11 mouse cellular contexts compared by ENCODE assay signal in the genomic region with DNA sequence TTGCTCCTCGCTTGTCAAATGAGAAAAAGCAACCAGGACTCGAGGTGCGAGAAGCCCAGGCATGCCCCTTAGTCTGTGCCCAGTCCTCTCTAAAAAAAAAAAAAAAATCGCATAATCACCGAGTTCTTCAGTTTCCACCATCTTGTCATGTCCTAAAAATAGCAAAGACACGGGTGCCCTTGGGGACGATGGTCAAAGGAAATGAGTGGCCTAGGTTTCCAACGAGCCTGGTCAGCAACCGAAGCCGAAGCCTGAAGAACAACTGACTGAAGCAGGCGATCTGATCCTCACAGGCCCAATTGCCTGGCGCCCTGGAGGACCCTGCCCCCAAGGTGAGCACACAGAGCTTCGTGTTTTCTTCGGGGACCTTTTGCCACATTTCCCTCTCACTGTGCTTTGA.
DNase-seq lines count a peak whose midpoint lies in the region; ATAC-seq lines count a peak whose summit lies in the region.
"Had no signal": no experiment of that assay in that cellular context is flagged by ENCODE, and none has a peak within 500 bp of the region (broad histone marks: within the 10 kb centered on the region; RNA-seq: fewer than 3 reads in every experiment).

No protein-coding gene starts in this region.

- no peak overlapping the region for H3K4me3 ChIP-seq in neural tube, embryonic 13.5 days
- peak overlapping the region; percentile 33 for H3K4me3 ChIP-seq in heart, embryonic 12.5 days
- no peak overlapping the region for H3K4me3 ChIP-seq in liver, embryonic 16.5 days (ENCODE audit: low read depth, low read length)

- H3K9ac ChIP-seq in neural tube, embryonic 13.5 days, result no peak overlapping the region
- no peak overlapping the region for H3K9ac ChIP-seq in heart, embryonic 12.5 days
- no peak overlapping the region for H3K9ac ChIP-seq in liver, embryonic 16.5 days (ENCODE audit: low read depth, low read length)

- no peak overlapping the region for H3K27ac ChIP-seq in neural tube, embryonic 13.5 days (replicated peaks)
- no peak overlapping the region for H3K27ac ChIP-seq in heart, embryonic 12.5 days (ENCODE audit: poor library complexity, severe bottlenecking)
- no peak overlapping the region for H3K27ac ChIP-seq in liver, embryonic 16.5 days (ENCODE audit: low read length)

- peaks cover 10% of the 10 kb centered on the region; the same call in 1 of the 2 replicates for H3K27me3 ChIP-seq in neural tube, embryonic 13.5 days
- no peaks in the 10 kb centered on the region for H3K27me3 ChIP-seq in heart, embryonic 12.5 days (replicated peaks)
- no peaks in the 10 kb centered on the region for H3K27me3 ChIP-seq in liver, embryonic 16.5 days (ENCODE audit: control insufficient read depth, insufficient read depth, low read depth, low read length)

- no peaks in the 10 kb centered on the region for H3K9me3 ChIP-seq in neural tube, embryonic 13.5 days
- H3K9me3 ChIP-seq in heart, embryonic 12.5 days (replicated peaks), result no peaks in the 10 kb centered on the region
- H3K9me3 ChIP-seq in liver, embryonic 16.5 days (replicated peaks; ENCODE audit: control insufficient read depth, low read length), result no peaks in the 10 kb centered on the region

- peaks cover 23% of the 10 kb centered on the region for H3K4me1 ChIP-seq in neural tube, embryonic 13.5 days (replicated peaks)
- peaks cover 17% of the 10 kb centered on the region; the same call in 1 of the 2 replicates for H3K4me1 ChIP-seq in heart, embryonic 12.5 days (replicated peaks)
- no peaks in the 10 kb centered on the region for H3K4me1 ChIP-seq in liver, embryonic 16.5 days (ENCODE audit: control insufficient read depth, low read depth, low read length)

- WGBS in neural tube, embryonic 13.5 days, result 47% methylated on average over 14 of the region's 14 CpGs
- WGBS in heart, embryonic 12.5 days, result 23% methylated on average over 14 of the region's 14 CpGs
- 50% methylated on average over 14 of the region's 14 CpGs for WGBS in liver, embryonic 16.5 days (ENCODE audit: insufficient replicate concordance)

- H3K36me3 ChIP-seq in neural tube, embryonic 13.5 days, result no peaks in the 10 kb centered on the region
- H3K36me3 ChIP-seq in heart, embryonic 12.5 days, result no peaks in the 10 kb centered on the region
- no peaks in the 10 kb centered on the region for H3K36me3 ChIP-seq in liver, embryonic 16.5 days (ENCODE audit: control insufficient read depth, insufficient read depth)

- H3K4me2 ChIP-seq in neural tube, embryonic 13.5 days, result no peak overlapping the region
- H3K4me2 ChIP-seq in heart, embryonic 12.5 days, result peak overlapping the region; percentile 62
- peak overlapping the region; percentile 39; the same call in 1 of the 2 replicates for H3K4me2 ChIP-seq in liver, embryonic 16.5 days (ENCODE audit: low read depth, low read length)

- peak; percentile 22 for DNase-seq in embryo, embryonic 10.5 days (ENCODE audit: low spot score)
- DNase-seq in embryo, embryonic 9.5 days (ENCODE audit: extremely low spot score), result no peak
- no peak for DNase-seq in neural tube, embryonic 10.5 days (ENCODE audit: extremely low spot score, low spot score)
- no peak for DNase-seq in urinary bladder, adult 2 months (ENCODE audit: low spot score)
- DNase-seq in cerebellum, postnatal 4 days (ENCODE audit: low spot score in 2 of 2), result no peak
- DNase-seq: cerebellum, adult 11 months; gastrocnemius, postnatal 25 days; kidney, adult 11 months had no signal

- ATAC-seq in neural tube, embryonic 13.5 days (ENCODE audit: low read depth), result 0 out of 2 replicates have a peak, but pooled peaks have one; percentile 34
- ATAC-seq in heart, embryonic 12.5 days (ENCODE audit: insufficient number of reproducible peaks, low FRiP score), result no peak
- ATAC-seq in liver, embryonic 16.5 days (ENCODE audit: low read depth), result no peak
